Comparison of ENCODE assay signal across 12 mouse cellular contexts in genomic region chr9:72180972-72181371, GRCm38 (mm10).
DNase-seq lines count a peak whose midpoint lies in the region; ATAC-seq lines count a peak whose summit lies in the region.
"Had no signal": no experiment of that assay in that cellular context is flagged by ENCODE, and none has a peak within 500 bp of the region (broad histone marks: within the 10 kb centered on the region; RNA-seq: fewer than 3 reads in every experiment).

No protein-coding gene starts in this region.

- no peak overlapping the region for H3K4me2 ChIP-seq in forebrain, embryonic 14.5 days (ENCODE audit: low read length)
- no peak overlapping the region for H3K4me2 ChIP-seq in forebrain, embryonic 12.5 days
- H3K4me2 ChIP-seq: hindbrain, embryonic 12.5 days; liver, embryonic 12.5 days had no signal

- peak; percentile 44 for DNase-seq in forebrain, embryonic 14.5 days (ENCODE audit: low spot score)
- DNase-seq in kidney, postnatal 10 days: peak; percentile 35
- DNase-seq in kidney, postnatal 25 days: no peak
- DNase-seq in NIH3T3 (ENCODE audit: low read depth): peak; percentile 31
- peak; percentile 37 for DNase-seq in lung, postnatal 10 days
- no peak for DNase-seq in right cerebral cortex, postnatal 25 days
- no peak for DNase-seq in left cerebral cortex, adult 11 months (ENCODE audit: low spot score)
- DNase-seq: cerebellum, adult 2 months had no signal

- H3K4me3 ChIP-seq in forebrain, embryonic 14.5 days (ENCODE audit: low read depth, low read length): no peak overlapping the region
- no peak overlapping the region for H3K4me3 ChIP-seq in forebrain, embryonic 12.5 days (replicated peaks)
- H3K4me3 ChIP-seq: hindbrain, embryonic 12.5 days; liver, embryonic 12.5 days had no signal

- H3K27me3 ChIP-seq in forebrain, embryonic 14.5 days (replicated peaks; ENCODE audit: control insufficient read depth, insufficient read depth, low read length): no peaks in the 10 kb centered on the region
- no peaks in the 10 kb centered on the region for H3K27me3 ChIP-seq in forebrain, embryonic 12.5 days
- H3K27me3 ChIP-seq: hindbrain, embryonic 12.5 days; liver, embryonic 12.5 days had no signal

- no peaks in the 10 kb centered on the region for H3K36me3 ChIP-seq in forebrain, embryonic 14.5 days (ENCODE audit: control insufficient read depth, insufficient read depth, low read length)
- H3K36me3 ChIP-seq in forebrain, embryonic 12.5 days (replicated peaks): no peaks in the 10 kb centered on the region
- H3K36me3 ChIP-seq: hindbrain, embryonic 12.5 days; liver, embryonic 12.5 days had no signal

- WGBS in forebrain, embryonic 14.5 days: 38% methylated on average over 6 of the region's 6 CpGs
- WGBS in forebrain, embryonic 12.5 days: 74% methylated on average over 6 of the region's 6 CpGs

- no peak overlapping the region for H3K27ac ChIP-seq in forebrain, embryonic 14.5 days (ENCODE audit: low read depth, low read length)
- H3K27ac ChIP-seq in forebrain, embryonic 12.5 days: no peak overlapping the region
- H3K27ac ChIP-seq: hindbrain, embryonic 12.5 days; liver, embryonic 12.5 days had no signal

- H3K9me3 ChIP-seq in forebrain, embryonic 14.5 days (replicated peaks; ENCODE audit: control insufficient read depth, low read length): no peaks in the 10 kb centered on the region
- H3K9me3 ChIP-seq in forebrain, embryonic 12.5 days: no peaks in the 10 kb centered on the region
- H3K9me3 ChIP-seq: hindbrain, embryonic 12.5 days; liver, embryonic 12.5 days had no signal

- H3K9ac ChIP-seq in forebrain, embryonic 14.5 days (ENCODE audit: low read length): no peak overlapping the region
- H3K9ac ChIP-seq in forebrain, embryonic 12.5 days: no peak overlapping the region
- H3K9ac ChIP-seq: hindbrain, embryonic 12.5 days; liver, embryonic 12.5 days had no signal

- no peak for ATAC-seq in forebrain, embryonic 14.5 days
- ATAC-seq in forebrain, embryonic 12.5 days (ENCODE audit: low FRiP score): no peak
- ATAC-seq: intestine, postnatal 0 days; liver, embryonic 12.5 days had no signal

- no peaks in the 10 kb centered on the region; the same call in 1 of the 2 replicates for H3K4me1 ChIP-seq in forebrain, embryonic 14.5 days (ENCODE audit: control insufficient read depth, insufficient read depth, low read length)
- no peaks in the 10 kb centered on the region for H3K4me1 ChIP-seq in forebrain, embryonic 12.5 days
- H3K4me1 ChIP-seq: hindbrain, embryonic 12.5 days; liver, embryonic 12.5 days had no signal

Comparison
In these comparisons a context has a peak if more than half of its experiments do, and no peak if none do; other contexts are left out.
1. DNase-seq: peak in forebrain, embryonic 14.5 days (single experiment), kidney, postnatal 10 days (single experiment), NIH3T3 (single experiment) and lung, postnatal 10 days (single experiment); none in kidney, postnatal 25 days (0 of 2), right cerebral cortex, postnatal 25 days (single experiment) and left cerebral cortex, adult 11 months (single experiment).